Mouse (Mus musculus) left cerebral cortex, postnatal 14 days (tissue): ENCODE measurements around the gene Chrna9. TPM values are rescaled to one million over a fixed set of nuclear protein-coding genes. Genes with fewer than 3 reads are reported as not detected.

ENCODE experiments used
- DNase-seq, 2 experiments: peaks; one replicate each; pipeline ENCODE4 v3.0.0; 2021 to 2022; ENCODE audit warnings: low spot score in 2 of 2, mixed read lengths in 1 of 2
- intact Hi-C: fragments of 180-260 bp; cut with DNase I; formaldehyde crosslinking; loops from one replicate; pipeline ENCODE4 v1.15.1; 2025
- total RNA-seq, 2 experiments: library from RNA; stranded (reverse); gene quantifications; 2 replicates each; pipeline ENCODE4 v1.2.3; 2021

The Chrna9 gene
- total RNA-seq, 2 experiments from 2014 or later: not detected

- intact Hi-C loops: no loop called here
- DNase-seq: no peak
These were observed 17.8 kb upstream of the Chrna9 start for GRCm38 (mm10) chr5:65916930-65917329.

GRCm38 (mm10) chr5:65918601-65919000, 16.1 kb upstream of the Chrna9 start:
- DNase-seq: no peak
- intact Hi-C loops: no loop called here

- DNase-seq: no peak
- intact Hi-C loops: no loop called here
These were observed 15.4 kb upstream of the Chrna9 start for GRCm38 (mm10) chr5:65919326-65919725.

GRCm38 (mm10) chr5:65919904-65920303, 14.8 kb upstream of the Chrna9 start:
- intact Hi-C loops: no loop called here
- DNase-seq: no peak

GRCm38 (mm10) chr5:65920701-65921426, 13.9 kb upstream of the Chrna9 start:
- DNase-seq: no peak
- intact Hi-C loops: no loop called here

GRCm38 (mm10) chr5:65921477-65922138, 13.1 kb upstream of the Chrna9 start:
- no peak for DNase-seq
- intact Hi-C loops: no loop called here

GRCm38 (mm10) chr5:65926666-65927065, 8.1 kb upstream of the Chrna9 start:
- intact Hi-C loops: no loop called here
- DNase-seq: no peak

GRCm38 (mm10) chr5:65929162-65929561, 5.6 kb upstream of the Chrna9 start:
- intact Hi-C loops: no loop called here
- DNase-seq: no peak

- intact Hi-C loops: no loop called here
- no peak for DNase-seq
These were observed 4.5 kb upstream of the Chrna9 start for GRCm38 (mm10) chr5:65930171-65930570.

GRCm38 (mm10) chr5:65933258-65933657, 1.5 kb upstream of the Chrna9 start:
- no peak for DNase-seq
- intact Hi-C loops: no loop called here

GRCm38 (mm10) chr5:65933764-65934163, 957 bp upstream of the Chrna9 start:
- intact Hi-C loops: no loop called here
- no peak for DNase-seq

GRCm38 (mm10) chr5:65937011-65937726, 2.4 kb downstream of the Chrna9 start:
- intact Hi-C loops: loop anchor here (2.0 kb wide), 1 partner anchor 114 kb away; no protein-coding TSS in a partner anchor

GRCm38 (mm10) chr5:65937998-65938715, 3.4 kb downstream of the Chrna9 start:
- peak; percentile 79 to 85 for DNase-seq
- intact Hi-C loops: loop anchor here (1.0 to 2.0 kb wide), 2 partner anchors 115 to 175 kb away; partner anchors contain the start of gene N4bp2

More at GRCm38 (mm10) chr5:65937011-65937726, 2.4 kb downstream of the Chrna9 start:
- DNase-seq: no peak

- DNase-seq: no peak
- intact Hi-C loops: no loop called here
These were observed 6.4 kb downstream of the Chrna9 start for GRCm38 (mm10) chr5:65941145-65941544.

GRCm38 (mm10) chr5:65949822-65950221, 15.1 kb downstream of the Chrna9 start:
- intact Hi-C loops: no loop called here
- no peak for DNase-seq

- DNase-seq: peak; percentile 55 to 79
- intact Hi-C loops: no loop called here
These were observed 15.5 kb downstream of the Chrna9 start for GRCm38 (mm10) chr5:65950236-65950635.

- peak in 1 of 2 experiments; percentile 49 for DNase-seq
- intact Hi-C loops: no loop called here
These were observed 16.2 kb downstream of the Chrna9 start for GRCm38 (mm10) chr5:65950679-65951512.

- intact Hi-C loops: no loop called here
- peak in 1 of 2 experiments; percentile 33 for DNase-seq
These were observed 16.8 kb downstream of the Chrna9 start for GRCm38 (mm10) chr5:65951513-65951909.
